Mouse (Mus musculus): Measurements from ENCODE around the gene Sucnr1. TPM values are rescaled to one million over a fixed set of nuclear protein-coding genes. Genes with fewer than 3 reads are reported as not detected.

The Sucnr1 gene
- total and polyA plus RNA-seq, 2 experiments from 2014 or later: not detected

DNA sequence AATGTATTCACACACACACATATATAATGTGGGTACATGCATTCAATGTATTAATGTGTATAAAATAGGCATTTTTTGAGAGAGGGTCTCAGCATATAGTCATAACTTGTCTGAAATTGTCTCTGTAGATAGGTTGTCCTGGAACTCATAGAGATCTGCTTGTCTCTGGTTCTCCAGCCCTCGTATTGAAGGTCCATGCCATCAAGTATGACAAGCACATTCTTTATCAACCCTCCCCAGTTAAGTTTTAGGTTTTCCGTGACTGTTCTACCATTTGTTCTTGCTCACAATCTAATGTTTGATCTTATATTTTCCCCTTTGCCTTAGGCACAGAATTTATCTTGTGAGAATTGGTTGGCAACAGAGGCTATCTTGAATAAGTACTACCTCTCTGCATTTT, 4.1 kb downstream of the Sucnr1 start:
- H3K4me2 ChIP-seq (ENCODE audit: low read depth, low read length): no peak overlapping the region
- no peaks in the 10 kb centered on the region for H3K27me3 ChIP-seq (ENCODE audit: control insufficient read depth, insufficient read depth, low read length)
- DNase-seq (ENCODE audit: low spot score) (no peak), ATAC-seq (ENCODE audit: insufficient read depth, low read depth) (no peak)
- H3K4me3 ChIP-seq (ENCODE audit: low read depth, low read length): no peak overlapping the region
- H3K4me1 ChIP-seq (ENCODE audit: control insufficient read depth, insufficient read depth): 0 out of 2 replicates have a peak, but pooled peaks cover 3% of the 10 kb centered on the region
- H3K9ac ChIP-seq (replicated peaks; ENCODE audit: low read depth, low read length): no peak overlapping the region
- TF ChIP-seq EP300 (IDR thresholded peaks at IDR 0.05; ENCODE audit: low read depth) (no peak), CTCF (IDR thresholded peaks at IDR 0.05; ENCODE audit: low read depth) (no peak)
- H3K36me3 ChIP-seq (replicated peaks; ENCODE audit: control insufficient read depth, insufficient read depth, low read length): no peaks in the 10 kb centered on the region
- no peaks in the 10 kb centered on the region for H3K9me3 ChIP-seq (replicated peaks; ENCODE audit: control insufficient read depth, low read length)
- no peak overlapping the region for H3K27ac ChIP-seq (ENCODE audit: low read depth)
- 78% methylated on average over 2 of the region's 2 CpGs for WGBS

GRCm38 (mm10) chr3:60091321-60091720, 9.7 kb downstream of the Sucnr1 start:
- H3K4me3 ChIP-seq (ENCODE audit: low read depth, low read length): no peak overlapping the region
- H3K4me2 ChIP-seq (ENCODE audit: low read depth, low read length): no peak overlapping the region
- H3K9me3 ChIP-seq (replicated peaks; ENCODE audit: control insufficient read depth, low read length): no peaks in the 10 kb centered on the region
- H3K9ac ChIP-seq (replicated peaks; ENCODE audit: low read depth, low read length): no peak overlapping the region
- TF ChIP-seq CTCF (IDR thresholded peaks at IDR 0.05; ENCODE audit: low read depth) (no peak), EP300 (IDR thresholded peaks at IDR 0.05; ENCODE audit: low read depth) (no peak)
- no peak overlapping the region for H3K27ac ChIP-seq (ENCODE audit: low read depth)
- H3K27me3 ChIP-seq (ENCODE audit: control insufficient read depth, insufficient read depth, low read length): no peaks in the 10 kb centered on the region
- H3K36me3 ChIP-seq (replicated peaks; ENCODE audit: control insufficient read depth, insufficient read depth, low read length): no peaks in the 10 kb centered on the region
- no peak for DNase-seq (ENCODE audit: low spot score)
- no peaks in the 10 kb centered on the region for H3K4me1 ChIP-seq (ENCODE audit: control insufficient read depth, insufficient read depth)
- ATAC-seq (ENCODE audit: insufficient read depth, low read depth): no peak
- 69% methylated on average over 8 of the region's 8 CpGs for WGBS

GRCm38 (mm10) chr3:60094386-60095156, 12.9 kb downstream of the Sucnr1 start:
- ATAC-seq (ENCODE audit: insufficient read depth, low read depth) (no peak), DNase-seq (ENCODE audit: low spot score) (no peak)
- no peak overlapping the region for H3K9ac ChIP-seq (replicated peaks; ENCODE audit: low read depth, low read length)
- no peak overlapping the region for H3K4me3 ChIP-seq (ENCODE audit: low read depth, low read length)
- no peaks in the 10 kb centered on the region for H3K36me3 ChIP-seq (replicated peaks; ENCODE audit: control insufficient read depth, insufficient read depth, low read length)
- H3K27ac ChIP-seq (ENCODE audit: low read depth): no peak overlapping the region
- H3K4me1 ChIP-seq (ENCODE audit: control insufficient read depth, insufficient read depth): no peaks in the 10 kb centered on the region
- no peaks in the 10 kb centered on the region for H3K27me3 ChIP-seq (ENCODE audit: control insufficient read depth, insufficient read depth, low read length)
- H3K9me3 ChIP-seq (replicated peaks; ENCODE audit: control insufficient read depth, low read length): no peaks in the 10 kb centered on the region
- WGBS: 45% methylated on average over 2 of the region's 2 CpGs
- TF ChIP-seq CTCF (IDR thresholded peaks at IDR 0.05; ENCODE audit: low read depth): no peak
- TF ChIP-seq EP300 (IDR thresholded peaks at IDR 0.05; ENCODE audit: low read depth): no peak
- H3K4me2 ChIP-seq (ENCODE audit: low read depth, low read length): no peak overlapping the region

GRCm38 (mm10) chr3:60096941-60097340, 15.3 kb downstream of the Sucnr1 start:
- 69% methylated on average over 3 of the region's 3 CpGs for WGBS
- TF ChIP-seq EP300 (IDR thresholded peaks at IDR 0.05; ENCODE audit: low read depth) (no peak), CTCF (IDR thresholded peaks at IDR 0.05; ENCODE audit: low read depth) (no peak)
- Histone ChIP-seq H3K36me3 (replicated peaks; ENCODE audit: control insufficient read depth, insufficient read depth, low read length) (no peaks in the 10 kb centered on the region), H3K4me2 (ENCODE audit: low read depth, low read length) (no peak overlapping the region), H3K9ac (replicated peaks; ENCODE audit: low read depth, low read length) (no peak overlapping the region), H3K4me1 (ENCODE audit: control insufficient read depth, insufficient read depth) (no peaks in the 10 kb centered on the region), H3K4me3 (ENCODE audit: low read depth, low read length) (no peak overlapping the region), H3K27ac (ENCODE audit: low read depth) (no peak overlapping the region), H3K27me3 (ENCODE audit: control insufficient read depth, insufficient read depth, low read length) (no peaks in the 10 kb centered on the region), H3K9me3 (replicated peaks; ENCODE audit: control insufficient read depth, low read length) (no peaks in the 10 kb centered on the region)
- no peak for ATAC-seq (ENCODE audit: insufficient read depth, low read depth)
- no peak for DNase-seq (ENCODE audit: low spot score)

GRCm38 (mm10) chr3:60097485-60097884, 15.8 kb downstream of the Sucnr1 start:
- ATAC-seq (ENCODE audit: insufficient read depth, low read depth) (no peak), DNase-seq (ENCODE audit: low spot score) (no peak)
- Histone ChIP-seq H3K36me3 (replicated peaks; ENCODE audit: control insufficient read depth, insufficient read depth, low read length) (no peaks in the 10 kb centered on the region), H3K4me2 (ENCODE audit: low read depth, low read length) (no peak overlapping the region), H3K4me1 (ENCODE audit: control insufficient read depth, insufficient read depth) (no peaks in the 10 kb centered on the region), H3K4me3 (ENCODE audit: low read depth, low read length) (no peak overlapping the region), H3K27ac (ENCODE audit: low read depth) (no peak overlapping the region), H3K9ac (replicated peaks; ENCODE audit: low read depth, low read length) (no peak overlapping the region), H3K9me3 (replicated peaks; ENCODE audit: control insufficient read depth, low read length) (no peaks in the 10 kb centered on the region), H3K27me3 (ENCODE audit: control insufficient read depth, insufficient read depth, low read length) (no peaks in the 10 kb centered on the region)
- TF ChIP-seq CTCF (IDR thresholded peaks at IDR 0.05; ENCODE audit: low read depth) (no peak), EP300 (IDR thresholded peaks at IDR 0.05; ENCODE audit: low read depth) (no peak)
- 81% methylated on average over 2 of the region's 2 CpGs for WGBS

GRCm38 (mm10) chr3:60098521-60098920, 16.9 kb downstream of the Sucnr1 start:
- no peak overlapping the region for H3K4me3 ChIP-seq (ENCODE audit: low read depth, low read length)
- no peaks in the 10 kb centered on the region for H3K27me3 ChIP-seq (ENCODE audit: control insufficient read depth, insufficient read depth, low read length)
- TF ChIP-seq EP300 (IDR thresholded peaks at IDR 0.05; ENCODE audit: low read depth) (no peak), CTCF (IDR thresholded peaks at IDR 0.05; ENCODE audit: low read depth) (no peak)
- no peaks in the 10 kb centered on the region for H3K4me1 ChIP-seq (ENCODE audit: control insufficient read depth, insufficient read depth)
- ATAC-seq (ENCODE audit: insufficient read depth, low read depth): no peak
- 75% methylated on average over 1 of the region's 1 CpGs for WGBS
- H3K36me3 ChIP-seq (replicated peaks; ENCODE audit: control insufficient read depth, insufficient read depth, low read length): no peaks in the 10 kb centered on the region
- H3K4me2 ChIP-seq (ENCODE audit: low read depth, low read length): no peak overlapping the region
- H3K9ac ChIP-seq (replicated peaks; ENCODE audit: low read depth, low read length): no peak overlapping the region
- H3K27ac ChIP-seq (ENCODE audit: low read depth): no peak overlapping the region
- no peak for DNase-seq (ENCODE audit: low spot score)
- H3K9me3 ChIP-seq (replicated peaks; ENCODE audit: control insufficient read depth, low read length): no peaks in the 10 kb centered on the region
